Mouse (Mus musculus): ENCODE data around the gene Mpzl1. TPM values are rescaled to one million over a fixed set of nuclear protein-coding genes. Genes with fewer than 3 reads are reported as not detected.

The Mpzl1 gene
- polyA plus RNA-seq (2014; fragmentation: Illumina TruSeq; extraction: RNeasy Lipid Tissue Mini Kit (QIAGEN cat#74804); ENCODE audit: low read depth, low replicate concordance), result 5.2 TPM

GRCm38 (mm10) chr1:165634151-165634884 lies at the start of gene Mpzl1:
Gene Mpzl1 (minus strand): TSS chr1:165634538.

Other genes with a start within 250 kb of the Mpzl1 start
- gene Dcaf6, start 174.1 kb downstream of the Mpzl1 start, polyA plus RNA-seq (2014; fragmentation: Illumina TruSeq; extraction: RNeasy Lipid Tissue Mini Kit (QIAGEN cat#74804); ENCODE audit: low read depth, low replicate concordance), result 48.2 TPM
- 1,118 TPM for gene Mpc2, start 173.9 kb downstream of the Mpzl1 start, polyA plus RNA-seq (2014; fragmentation: Illumina TruSeq; extraction: RNeasy Lipid Tissue Mini Kit (QIAGEN cat#74804); ENCODE audit: low read depth, low replicate concordance)
- gene Adcy10, start 149.4 kb downstream of the Mpzl1 start, polyA plus RNA-seq (2014; fragmentation: Illumina TruSeq; extraction: RNeasy Lipid Tissue Mini Kit (QIAGEN cat#74804); ENCODE audit: low read depth, low replicate concordance), result not detected
- gene Rcsd1, start 75.2 kb upstream of the Mpzl1 start, polyA plus RNA-seq (2014; fragmentation: Illumina TruSeq; extraction: RNeasy Lipid Tissue Mini Kit (QIAGEN cat#74804); ENCODE audit: low read depth, low replicate concordance), result 2.1 TPM
- 984 TPM for gene Creg1, start 129.2 kb upstream of the Mpzl1 start, polyA plus RNA-seq (2014; fragmentation: Illumina TruSeq; extraction: RNeasy Lipid Tissue Mini Kit (QIAGEN cat#74804); ENCODE audit: low read depth, low replicate concordance)
- gene Cd247, start 154.1 kb upstream of the Mpzl1 start, polyA plus RNA-seq (2014; fragmentation: Illumina TruSeq; extraction: RNeasy Lipid Tissue Mini Kit (QIAGEN cat#74804); ENCODE audit: low read depth, low replicate concordance), result not detected